Mouse (Mus musculus) adrenal gland, postnatal 36 days (tissue): Measurements from ENCODE around the gene Secisbp2l. TPM values are rescaled to one million over a fixed set of nuclear protein-coding genes. Genes with fewer than 3 reads are reported as not detected.
A peak's percentile ranks its signal among the peaks of the same experiment; 100 is the strongest.

ENCODE experiments used
- DNase-seq, 2 experiments: peaks; one replicate each; pipeline ENCODE4 v3.0.0; 2021; ENCODE audit warnings: mixed read lengths in 1 of 2
- long read RNA-seq, 2 experiments: library from polyadenylated mRNA; stranded (forward); transcript quantifications; one replicate each; pipeline ENCODE4 v2.0.0; 2021; ENCODE audit warnings: borderline sequencing depth in 2 of 2
- total RNA-seq, 2 experiments: library from RNA; stranded (reverse); gene quantifications; 2 replicates each; pipeline ENCODE4 v1.2.3; 2021

Gene Secisbp2l
- total RNA-seq, result 10 to 100 TPM; 54.2 to 66.5 TPM
- long read RNA-seq, experiment 1, partial matches to known transcripts, result 2 of 6 reads
- long read RNA-seq, experiment 1, other reads (novel, unspliced or antisense), result 4 of 6 reads
- long read RNA-seq, experiment 2, partial matches to known transcripts, result 0 of 3 reads
- long read RNA-seq, experiment 2, other reads (novel, unspliced or antisense), result 3 of 3 reads

GRCm38 (mm10) chr2:125782719-125783109, at the start of gene Secisbp2l:
TSS of gene Secisbp2l (minus strand) at chr2:125782870.
- DNase-seq, result peak; percentile 97 to 98

GRCm38 (mm10) chr2:125829924-125830323, 47.3 kb upstream of the Secisbp2l start:
- DNase-seq, result no peak

- DNase-seq, result no peak
These were observed 45.2 kb upstream of the Secisbp2l start for GRCm38 (mm10) chr2:125827898-125828297.

- DNase-seq, result no peak
These were observed 43.5 kb upstream of the Secisbp2l start for GRCm38 (mm10) chr2:125826201-125826600.

- DNase-seq, result no peak
These were observed 37.7 kb upstream of the Secisbp2l start for GRCm38 (mm10) chr2:125820397-125820796.

- DNase-seq, result no peak
These were observed 31.4 kb upstream of the Secisbp2l start for GRCm38 (mm10) chr2:125813972-125814595.

GRCm38 (mm10) chr2:125811332-125811731, 28.7 kb upstream of the Secisbp2l start:
- DNase-seq, result no peak

- DNase-seq, result no peak
These were observed 26.9 kb upstream of the Secisbp2l start for GRCm38 (mm10) chr2:125809551-125809950.

- no peak for DNase-seq
These were observed 23.2 kb upstream of the Secisbp2l start for GRCm38 (mm10) chr2:125805826-125806225.

GRCm38 (mm10) chr2:125801947-125802346, 19.3 kb upstream of the Secisbp2l start:
- DNase-seq, result no peak

GRCm38 (mm10) chr2:125801038-125801437, 18.4 kb upstream of the Secisbp2l start:
- peak in 1 of 2 experiments; percentile 14 for DNase-seq

GRCm38 (mm10) chr2:125800428-125800827, 17.8 kb upstream of the Secisbp2l start:
- peak; percentile 60 to 63 for DNase-seq

GRCm38 (mm10) chr2:125797872-125798271, 15.2 kb upstream of the Secisbp2l start:
- DNase-seq, result no peak

GRCm38 (mm10) chr2:125795118-125795517, 12.4 kb upstream of the Secisbp2l start:
- no peak for DNase-seq

GRCm38 (mm10) chr2:125794166-125794565, 11.5 kb upstream of the Secisbp2l start:
- DNase-seq, result no peak

GRCm38 (mm10) chr2:125792879-125793261, 10.2 kb upstream of the Secisbp2l start:
- no peak for DNase-seq

GRCm38 (mm10) chr2:125792144-125792878, 9.6 kb upstream of the Secisbp2l start:
- DNase-seq, result no peak

- no peak for DNase-seq
These were observed 8.8 kb upstream of the Secisbp2l start for GRCm38 (mm10) chr2:125791485-125791885.

GRCm38 (mm10) chr2:125790242-125790641, 7.6 kb upstream of the Secisbp2l start:
- no peak for DNase-seq

- DNase-seq, result no peak
These were observed 6.6 kb upstream of the Secisbp2l start for GRCm38 (mm10) chr2:125789265-125789664.

GRCm38 (mm10) chr2:125788785-125789184, 6.1 kb upstream of the Secisbp2l start:
- DNase-seq, result no peak

GRCm38 (mm10) chr2:125788351-125788750, 5.7 kb upstream of the Secisbp2l start:
- no peak for DNase-seq

- DNase-seq, result no peak
These were observed 2.4 kb upstream of the Secisbp2l start for GRCm38 (mm10) chr2:125785021-125785420.
